Mouse (Mus musculus): Measurements from ENCODE around the gene Hist1h4a. TPM values are rescaled to one million over a fixed set of nuclear protein-coding genes. Genes with fewer than 3 reads are reported as not detected.
A peak's percentile ranks its signal among the peaks of the same experiment; 100 is the strongest.

Hist1h4a gene
- polyA plus RNA-seq, 1 experiment from 2014 or later: 0.40 TPM

GRCm38 (mm10) chr13:23717176-23717575 lies 43.9 kb downstream of the Hist1h4a start:
- Histone ChIP-seq H3K9ac (replicated peaks) (0 out of 2 replicates have a peak overlapping the region, but pooled peaks have one; percentile 11), H3K4me3 (ENCODE audit: low read depth, low read length) (no peak overlapping the region), H3K36me3 (replicated peaks; ENCODE audit: insufficient read depth, low read length) (no peaks in the 10 kb centered on the region), H3K27ac (ENCODE audit: low read depth) (peak overlapping the region; percentile 70; the same call in 1 of the 2 replicates), H3K4me1 (ENCODE audit: insufficient read depth) (0 out of 2 replicates have a peak, but pooled peaks cover 3% of the 10 kb centered on the region), H3K4me2 (ENCODE audit: low read depth, low read length) (no peak overlapping the region), H3K27me3 (ENCODE audit: insufficient read depth, low read length) (no peaks in the 10 kb centered on the region), H3K9me3 (ENCODE audit: low read length) (no peaks in the 10 kb centered on the region)
- 48% methylated on average over 11 of the region's 11 CpGs for WGBS (ENCODE audit: insufficient replicate concordance)
- no peak for ATAC-seq
- TF ChIP-seq EP300 (IDR thresholded peaks at IDR 0.05; ENCODE audit: low read depth): no peak
- no peak for TF ChIP-seq CTCF (IDR thresholded peaks at IDR 0.05; ENCODE audit: low read depth)
- peak; percentile 11 for DNase-seq

GRCm38 (mm10) chr13:23716261-23717042 lies 44.6 kb downstream of the Hist1h4a start:
- peak; percentile 23; the same call in 1 of the 2 replicates for ATAC-seq
- H3K4me1 ChIP-seq (ENCODE audit: insufficient read depth): 0 out of 2 replicates have a peak, but pooled peaks cover 5% of the 10 kb centered on the region
- no peaks in the 10 kb centered on the region for H3K36me3 ChIP-seq (replicated peaks; ENCODE audit: insufficient read depth, low read length)
- H3K4me3 ChIP-seq (ENCODE audit: low read depth, low read length): no peak overlapping the region
- H3K9ac ChIP-seq (replicated peaks): no peak overlapping the region
- TF ChIP-seq CTCF (IDR thresholded peaks at IDR 0.05; ENCODE audit: low read depth): no peak
- TF ChIP-seq EP300 (IDR thresholded peaks at IDR 0.05; ENCODE audit: low read depth): no peak
- H3K4me2 ChIP-seq (ENCODE audit: low read depth, low read length): no peak overlapping the region
- H3K9me3 ChIP-seq (ENCODE audit: low read length): no peaks in the 10 kb centered on the region
- no peaks in the 10 kb centered on the region for H3K27me3 ChIP-seq (ENCODE audit: insufficient read depth, low read length)
- 51% methylated on average over 5 of the region's 5 CpGs for WGBS (ENCODE audit: insufficient replicate concordance)
- peak; percentile 10 for DNase-seq
- H3K27ac ChIP-seq (ENCODE audit: low read depth): no peak overlapping the region

Small RNA genes within 50 kb of the gene (microRNA-seq; reads per million reads assigned to microRNA genes)
- gene Gm44314 (not detected), gene Gm44484 (not detected)

Other genes starting within 250 kb of the Hist1h4a start
- 7.2 and 7.5 TPM in 2 replicates for gene Hist1h4h, start 230.2 kb downstream of the Hist1h4a start, polyA plus RNA-seq (2015; fragmentation: Nextera tagmentation; extraction: Ambion mirVana)
- gene Hist1h2af, start 227.3 kb downstream of the Hist1h4a start, polyA plus RNA-seq (2015; fragmentation: Nextera tagmentation; extraction: Ambion mirVana): 9.7 and 9.8 TPM in 2 replicates
- 3.7 and 6.3 TPM in 2 replicates for gene Hist1h3g, start 225.8 kb downstream of the Hist1h4a start, polyA plus RNA-seq (2015; fragmentation: Nextera tagmentation; extraction: Ambion mirVana)
- gene Hist1h2bh, start 217.8 kb downstream of the Hist1h4a start, polyA plus RNA-seq (2015; fragmentation: Nextera tagmentation; extraction: Ambion mirVana): 0.58 and 0.64 TPM in 2 replicates
- gene Hist1h3f, start 217.2 kb downstream of the Hist1h4a start, polyA plus RNA-seq (2015; fragmentation: Nextera tagmentation; extraction: Ambion mirVana): 1.3 and 1.5 TPM in 2 replicates
- gene Hist1h4f, start 209.6 kb downstream of the Hist1h4a start, polyA plus RNA-seq (2015; fragmentation: Nextera tagmentation; extraction: Ambion mirVana): 1.1 and 1.2 TPM in 2 replicates
- 0.43 and 0.51 TPM in 2 replicates for gene Hist1h1d, start 208.0 kb downstream of the Hist1h4a start, polyA plus RNA-seq (2015; fragmentation: Nextera tagmentation; extraction: Ambion mirVana)
- gene Hist1h3e, start 198.9 kb downstream of the Hist1h4a start, polyA plus RNA-seq (2015; fragmentation: Nextera tagmentation; extraction: Ambion mirVana): 3.6 and 4.6 TPM in 2 replicates
- 62.4 and 66.0 TPM in 2 replicates for gene Hist1h2ae, start 190.0 kb downstream of the Hist1h4a start, polyA plus RNA-seq (2015; fragmentation: Nextera tagmentation; extraction: Ambion mirVana)
- 6.1 and 7.8 TPM in 2 replicates for gene Hist1h2bg, start 189.8 kb downstream of the Hist1h4a start, polyA plus RNA-seq (2015; fragmentation: Nextera tagmentation; extraction: Ambion mirVana)
- 2.9 and 5.8 TPM in 2 replicates for gene Hist1h2bf, start 187.0 kb downstream of the Hist1h4a start, polyA plus RNA-seq (2015; fragmentation: Nextera tagmentation; extraction: Ambion mirVana)
- gene Hist1h2ad, start 186.8 kb downstream of the Hist1h4a start, polyA plus RNA-seq (2015; fragmentation: Nextera tagmentation; extraction: Ambion mirVana): 2.0 and 2.6 TPM in 2 replicates
- 4.7 and 5.8 TPM in 2 replicates for gene Hist1h3d, start 185.5 kb downstream of the Hist1h4a start, polyA plus RNA-seq (2015; fragmentation: Nextera tagmentation; extraction: Ambion mirVana)
- gene Hist1h4d, start 179.6 kb downstream of the Hist1h4a start, polyA plus RNA-seq (2015; fragmentation: Nextera tagmentation; extraction: Ambion mirVana): 89.1 and 94.3 TPM in 2 replicates
- 0.49 and 0.51 TPM in 2 replicates for gene Hist1h2be, start 140.1 kb downstream of the Hist1h4a start, polyA plus RNA-seq (2015; fragmentation: Nextera tagmentation; extraction: Ambion mirVana)
- 13.3 and 16.0 TPM in 2 replicates for gene Hist1h1e, start 138.7 kb downstream of the Hist1h4a start, polyA plus RNA-seq (2015; fragmentation: Nextera tagmentation; extraction: Ambion mirVana)
- gene Hist1h2ac, start 77.3 kb downstream of the Hist1h4a start, polyA plus RNA-seq (2015; fragmentation: Nextera tagmentation; extraction: Ambion mirVana): 0.86 and 0.88 TPM in 2 replicates
- gene Hist1h2bc, start 77.0 kb downstream of the Hist1h4a start, polyA plus RNA-seq (2015; fragmentation: Nextera tagmentation; extraction: Ambion mirVana): 168 and 180 TPM in 2 replicates
- not detected in 2 replicates for gene Hist1h1t, start 65.4 kb downstream of the Hist1h4a start, polyA plus RNA-seq (2015; fragmentation: Nextera tagmentation; extraction: Ambion mirVana)
- gene Hist1h4c, start 62.8 kb downstream of the Hist1h4a start, polyA plus RNA-seq (2015; fragmentation: Nextera tagmentation; extraction: Ambion mirVana): 6.2 and 6.5 TPM in 2 replicates
- 24.0 and 25.1 TPM in 2 replicates for gene Hfe, start 50.4 kb downstream of the Hist1h4a start, polyA plus RNA-seq (2015; fragmentation: Nextera tagmentation; extraction: Ambion mirVana)
- gene Hist1h1c, start 22.4 kb downstream of the Hist1h4a start, polyA plus RNA-seq (2015; fragmentation: Nextera tagmentation; extraction: Ambion mirVana): 69.6 and 74.1 TPM in 2 replicates
- gene Hist1h3c, start 15.6 kb downstream of the Hist1h4a start, polyA plus RNA-seq (2015; fragmentation: Nextera tagmentation; extraction: Ambion mirVana): 2.8 and 3.5 TPM in 2 replicates
- 1.6 and 2.7 TPM in 2 replicates for gene Hist1h2bb, start 14.5 kb downstream of the Hist1h4a start, polyA plus RNA-seq (2015; fragmentation: Nextera tagmentation; extraction: Ambion mirVana)
- gene Hist1h2ab, start 10.1 kb downstream of the Hist1h4a start, polyA plus RNA-seq (2015; fragmentation: Nextera tagmentation; extraction: Ambion mirVana): 46.5 and 47.4 TPM in 2 replicates
- gene Hist1h3b, start 9.0 kb downstream of the Hist1h4a start, polyA plus RNA-seq (2015; fragmentation: Nextera tagmentation; extraction: Ambion mirVana): 10.2 and 16.0 TPM in 2 replicates
- gene Hist1h4b, start 4.2 kb downstream of the Hist1h4a start, polyA plus RNA-seq (2015; fragmentation: Nextera tagmentation; extraction: Ambion mirVana): 2.5 and 3.2 TPM in 2 replicates
- 6.1 and 7.5 TPM in 2 replicates for gene Hist1h3a, start 1.2 kb upstream of the Hist1h4a start, polyA plus RNA-seq (2015; fragmentation: Nextera tagmentation; extraction: Ambion mirVana)
- gene Hist1h1a, start 2.4 kb upstream of the Hist1h4a start, polyA plus RNA-seq (2015; fragmentation: Nextera tagmentation; extraction: Ambion mirVana): 2.8 and 4.6 TPM in 2 replicates
- gene Trim38, start 8.7 kb upstream of the Hist1h4a start, polyA plus RNA-seq (2015; fragmentation: Nextera tagmentation; extraction: Ambion mirVana): not detected in 2 replicates
- 37.0 and 39.8 TPM in 2 replicates for gene Slc17a2, start 45.8 kb upstream of the Hist1h4a start, polyA plus RNA-seq (2015; fragmentation: Nextera tagmentation; extraction: Ambion mirVana)
- 4.8 and 6.0 TPM in 2 replicates for gene Slc17a3, start 78.2 kb upstream of the Hist1h4a start, polyA plus RNA-seq (2015; fragmentation: Nextera tagmentation; extraction: Ambion mirVana)
- 1.0 and 1.2 TPM in 2 replicates for gene Slc17a1, start 106.5 kb upstream of the Hist1h4a start, polyA plus RNA-seq (2015; fragmentation: Nextera tagmentation; extraction: Ambion mirVana)
- 1.1 and 2.0 TPM in 2 replicates for gene Slc17a4, start 153.8 kb upstream of the Hist1h4a start, polyA plus RNA-seq (2015; fragmentation: Nextera tagmentation; extraction: Ambion mirVana)
- gene Hist1h2ba, start 172.9 kb upstream of the Hist1h4a start, polyA plus RNA-seq (2015; fragmentation: Nextera tagmentation; extraction: Ambion mirVana): not detected in 2 replicates
- not detected in 2 replicates for gene Hist1h2aa, start 173.2 kb upstream of the Hist1h4a start, polyA plus RNA-seq (2015; fragmentation: Nextera tagmentation; extraction: Ambion mirVana)
- not detected in 2 replicates for gene Scgn, start 230.0 kb upstream of the Hist1h4a start, polyA plus RNA-seq (2015; fragmentation: Nextera tagmentation; extraction: Ambion mirVana)